ENCODE assay signal across 14 mouse cellular contexts in genomic region chr17:8484246-8484645, GRCm38 (mm10). TPM values are rescaled to one million over a fixed set of nuclear protein-coding genes. Genes with fewer than 3 reads are reported as not detected.
"Had no signal": no experiment of that assay in that cellular context is flagged by ENCODE, and none has a peak within 500 bp of the region (broad histone marks: within the 10 kb centered on the region; RNA-seq: fewer than 3 reads in every experiment).

No protein-coding gene starts in this region.

- DNase-seq: kidney, postnatal 25 days; layer of hippocampus, postnatal 36 days; liver, embryonic 13.5 days; lung, adult 2 months; lung, postnatal 14 days; lung, postnatal 4 days; midbrain, embryonic 14.5 days; thymus, adult 18-20 months; thymus, postnatal 36 days had no signal

RNA-seq across cellular contexts. Expression of gene T, which starts 50.0 kb away (rescaled TPM):
- total RNA-seq: layer of hippocampus, postnatal 36 days; left cerebral cortex, adult 2 months; left cerebral cortex, postnatal 36 days; liver, adult 2 months; megakaryocyte progenitor cell, adult 5-6 weeks; megakaryocyte-erythroid progenitor cell, adult 5-6 weeks had no signal
